Mouse (Mus musculus): ENCODE results near the gene Atxn1. TPM values are rescaled to one million over a fixed set of nuclear protein-coding genes. Genes with fewer than 3 reads are reported as not detected.

Gene Atxn1
- polyA plus RNA-seq, 1 experiment from 2014 or later, result 2.3 TPM

DNA sequence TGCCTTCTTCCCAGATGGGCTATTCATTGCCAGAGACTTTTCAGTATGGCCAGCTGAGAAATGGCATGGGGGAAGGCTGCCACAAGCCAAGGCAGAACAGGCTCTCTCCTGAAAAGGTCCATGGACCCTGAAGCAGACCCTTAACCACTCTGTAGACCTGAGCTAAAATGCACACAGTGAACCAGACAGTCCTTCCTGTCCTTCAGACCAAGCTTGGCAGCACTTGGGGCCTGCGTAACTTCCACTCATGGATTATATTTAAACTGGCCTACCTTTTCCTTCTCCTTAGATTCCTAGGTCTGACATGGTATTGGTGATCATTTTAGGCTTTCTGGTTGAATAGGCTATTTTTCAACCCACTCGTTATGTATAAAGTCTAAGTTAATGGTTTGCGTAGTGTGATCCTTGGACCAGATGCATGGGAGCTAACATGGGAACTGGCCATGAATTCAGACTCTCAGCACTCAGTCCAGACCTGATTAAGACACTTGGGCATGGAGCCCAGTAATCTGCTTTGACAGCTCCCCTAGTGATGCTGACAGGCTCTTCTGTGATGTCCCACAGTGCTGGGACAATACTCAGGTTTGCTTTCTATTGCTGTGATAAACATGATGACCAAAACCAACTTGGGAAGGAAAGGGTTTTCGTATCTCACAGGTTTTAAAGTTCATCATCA, 341.8 kb downstream of the Atxn1 start:
- no peaks in the 10 kb centered on the region for H3K27me3 ChIP-seq (replicated peaks; ENCODE audit: control insufficient read depth, insufficient read depth, low read length)
- H3K9me3 ChIP-seq (ENCODE audit: control insufficient read depth, low read length), result no peaks in the 10 kb centered on the region
- 92% methylated on average over 4 of the region's 4 CpGs for WGBS
- no peaks in the 10 kb centered on the region for H3K36me3 ChIP-seq (ENCODE audit: control insufficient read depth, insufficient read depth, low read length)
- ATAC-seq (replicated peaks; ENCODE audit: low FRiP score) (no peak), DNase-seq (ENCODE audit: low spot score) (no peak)
- H3K4me1 ChIP-seq (replicated peaks; ENCODE audit: control insufficient read depth, insufficient read depth, low read length), result no peaks in the 10 kb centered on the region; the same call in 1 of the 2 replicates
- H3K27ac ChIP-seq (ENCODE audit: low read depth, low read length), result no peak overlapping the region
- H3K4me2 ChIP-seq, result no peak overlapping the region
- H3K4me3 ChIP-seq (ENCODE audit: low read depth, low read length), result no peak overlapping the region
- no peak overlapping the region for H3K9ac ChIP-seq (ENCODE audit: low read depth, low read length)

- H3K9ac ChIP-seq (ENCODE audit: low read depth, low read length), result no peak overlapping the region
- H3K4me3 ChIP-seq (ENCODE audit: low read depth, low read length), result no peak overlapping the region
- no peak overlapping the region for H3K4me2 ChIP-seq
- H3K36me3 ChIP-seq (ENCODE audit: control insufficient read depth, insufficient read depth, low read length), result no peaks in the 10 kb centered on the region
- no peak for DNase-seq (ENCODE audit: low spot score)
- no peaks in the 10 kb centered on the region for H3K9me3 ChIP-seq (ENCODE audit: control insufficient read depth, low read length)
- WGBS, result 83% methylated on average over 12 of the region's 12 CpGs
- H3K27ac ChIP-seq (ENCODE audit: low read depth, low read length), result no peak overlapping the region
- H3K27me3 ChIP-seq (replicated peaks; ENCODE audit: control insufficient read depth, insufficient read depth, low read length), result no peaks in the 10 kb centered on the region
- ATAC-seq (replicated peaks; ENCODE audit: low FRiP score), result no peak
- H3K4me1 ChIP-seq (replicated peaks; ENCODE audit: control insufficient read depth, insufficient read depth, low read length), result no peaks in the 10 kb centered on the region
Observed at GRCm38 (mm10) chr13:45620687-45621086, 344.1 kb downstream of the Atxn1 start.

- no peaks in the 10 kb centered on the region for H3K9me3 ChIP-seq (ENCODE audit: control insufficient read depth, low read length)
- no peak overlapping the region for H3K4me3 ChIP-seq (ENCODE audit: low read depth, low read length)
- WGBS, result 57% methylated on average over 7 of the region's 7 CpGs
- H3K9ac ChIP-seq (ENCODE audit: low read depth, low read length), result no peak overlapping the region
- H3K4me1 ChIP-seq (replicated peaks; ENCODE audit: control insufficient read depth, insufficient read depth, low read length), result no peaks in the 10 kb centered on the region
- H3K27me3 ChIP-seq (replicated peaks; ENCODE audit: control insufficient read depth, insufficient read depth, low read length), result no peaks in the 10 kb centered on the region
- no peak for ATAC-seq (replicated peaks; ENCODE audit: low FRiP score)
- H3K27ac ChIP-seq (ENCODE audit: low read depth, low read length), result no peak overlapping the region
- H3K36me3 ChIP-seq (ENCODE audit: control insufficient read depth, insufficient read depth, low read length), result no peaks in the 10 kb centered on the region
- H3K4me2 ChIP-seq, result no peak overlapping the region
- DNase-seq (ENCODE audit: low spot score), result no peak
Observed at GRCm38 (mm10) chr13:45620281-45620680, 344.5 kb downstream of the Atxn1 start.

DNA sequence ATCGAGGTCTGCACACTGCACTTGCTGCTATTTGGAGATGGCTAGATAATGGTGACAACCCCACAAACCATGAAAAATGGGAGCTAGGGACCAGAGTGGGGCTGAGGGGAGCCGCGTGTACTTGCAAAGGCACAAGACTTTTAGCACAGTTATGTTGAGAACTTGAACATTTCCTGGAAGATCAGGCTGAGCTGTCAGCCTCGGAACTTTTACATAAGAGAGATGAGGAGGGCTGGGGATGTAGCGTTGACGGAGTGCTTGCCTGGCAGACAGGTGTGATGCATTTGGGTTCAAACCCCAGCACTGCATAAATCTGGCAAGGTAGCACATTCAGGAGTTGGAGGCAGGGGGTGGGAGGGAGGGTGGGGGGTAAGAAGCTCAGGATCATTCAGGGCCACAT, 346.8 kb downstream of the Atxn1 start:
- no peak overlapping the region for H3K9ac ChIP-seq (ENCODE audit: low read depth, low read length)
- no peak overlapping the region for H3K4me2 ChIP-seq

DNA sequence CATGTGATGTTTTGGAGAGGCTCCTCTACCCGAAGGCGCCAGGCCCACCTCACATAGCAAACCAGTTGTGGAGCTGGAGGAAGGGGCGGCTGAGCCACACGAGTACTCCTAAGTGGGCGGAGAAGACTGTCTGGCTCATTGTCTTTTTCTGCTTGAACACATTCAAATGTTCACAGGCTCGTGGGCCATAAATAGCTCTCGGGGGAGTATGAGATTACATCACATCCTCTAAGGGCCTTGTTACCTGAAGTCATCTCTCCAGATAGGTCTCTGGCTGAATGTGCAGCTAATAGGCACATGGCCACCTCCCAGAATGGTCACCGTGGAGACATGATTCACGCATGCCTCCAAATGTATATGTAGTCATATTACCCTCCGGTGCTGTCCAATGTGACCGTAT, 350.0 kb downstream of the Atxn1 start:
- WGBS, result 76% methylated on average over 11 of the region's 11 CpGs
- Histone ChIP-seq H3K4me2 (no peak overlapping the region), H3K4me1 (replicated peaks; ENCODE audit: control insufficient read depth, insufficient read depth, low read length) (no peaks in the 10 kb centered on the region), H3K4me3 (ENCODE audit: low read depth, low read length) (no peak overlapping the region), H3K36me3 (ENCODE audit: control insufficient read depth, insufficient read depth, low read length) (no peaks in the 10 kb centered on the region), H3K27ac (ENCODE audit: low read depth, low read length) (no peak overlapping the region), H3K27me3 (replicated peaks; ENCODE audit: control insufficient read depth, insufficient read depth, low read length) (no peaks in the 10 kb centered on the region), H3K9ac (ENCODE audit: low read depth, low read length) (no peak overlapping the region), H3K9me3 (ENCODE audit: control insufficient read depth, low read length) (no peaks in the 10 kb centered on the region)
- no peak for ATAC-seq (replicated peaks; ENCODE audit: low FRiP score)
- no peak for DNase-seq (ENCODE audit: low spot score)

More for the DNA sequence above, 346.8 kb downstream of the Atxn1 start:
- Histone ChIP-seq H3K36me3 (ENCODE audit: control insufficient read depth, insufficient read depth, low read length) (no peaks in the 10 kb centered on the region), H3K9me3 (ENCODE audit: control insufficient read depth, low read length) (no peaks in the 10 kb centered on the region), H3K27me3 (replicated peaks; ENCODE audit: control insufficient read depth, insufficient read depth, low read length) (no peaks in the 10 kb centered on the region), H3K27ac (ENCODE audit: low read depth, low read length) (no peak overlapping the region), H3K4me3 (ENCODE audit: low read depth, low read length) (no peak overlapping the region), H3K4me1 (replicated peaks; ENCODE audit: control insufficient read depth, insufficient read depth, low read length) (no peaks in the 10 kb centered on the region)
- no peak for ATAC-seq (replicated peaks; ENCODE audit: low FRiP score)
- DNase-seq (ENCODE audit: low spot score), result no peak
- WGBS, result 72% methylated on average over 6 of the region's 6 CpGs

DNA sequence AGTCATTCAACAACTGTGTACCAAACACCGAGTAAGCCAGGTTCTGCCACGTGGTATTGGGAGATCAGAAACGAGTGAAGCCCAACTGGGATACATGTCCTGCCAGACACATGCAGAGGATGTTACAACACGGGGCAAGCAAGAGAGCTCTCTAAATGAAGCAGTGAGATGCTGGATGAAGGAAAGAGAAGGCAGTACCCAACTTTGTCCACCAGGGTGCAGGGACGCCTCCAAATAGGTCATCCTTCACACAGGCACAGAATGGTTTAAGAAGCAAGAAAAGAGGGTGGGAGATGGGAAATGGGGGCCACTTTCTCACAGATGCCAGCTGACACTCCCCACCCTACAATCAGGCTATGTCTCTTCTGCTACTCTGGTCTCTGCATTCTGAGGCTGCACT, 351.5 kb downstream of the Atxn1 start:
- no peak overlapping the region for H3K4me2 ChIP-seq
- 37% methylated on average over 5 of the region's 5 CpGs for WGBS
- H3K36me3 ChIP-seq (ENCODE audit: control insufficient read depth, insufficient read depth, low read length), result no peaks in the 10 kb centered on the region
- no peak overlapping the region for H3K4me3 ChIP-seq (ENCODE audit: low read depth, low read length)
- H3K27ac ChIP-seq (ENCODE audit: low read depth, low read length), result no peak overlapping the region
- no peaks in the 10 kb centered on the region for H3K4me1 ChIP-seq (replicated peaks; ENCODE audit: control insufficient read depth, insufficient read depth, low read length)
- no peaks in the 10 kb centered on the region for H3K27me3 ChIP-seq (replicated peaks; ENCODE audit: control insufficient read depth, insufficient read depth, low read length)
- H3K9me3 ChIP-seq (ENCODE audit: control insufficient read depth, low read length), result peaks cover 1% of the 10 kb centered on the region; the same call in 1 of the 2 replicates
- ATAC-seq (replicated peaks; ENCODE audit: low FRiP score) (no peak), DNase-seq (ENCODE audit: low spot score) (no peak)
- H3K9ac ChIP-seq (ENCODE audit: low read depth, low read length), result no peak overlapping the region

- 66% methylated on average over 3 of the region's 3 CpGs for WGBS
- no peaks in the 10 kb centered on the region for H3K36me3 ChIP-seq (ENCODE audit: control insufficient read depth, insufficient read depth, low read length)
- no peak overlapping the region for H3K9ac ChIP-seq (ENCODE audit: low read depth, low read length)
- H3K4me3 ChIP-seq (ENCODE audit: low read depth, low read length), result no peak overlapping the region
- no peak overlapping the region for H3K27ac ChIP-seq (ENCODE audit: low read depth, low read length)
- DNase-seq (ENCODE audit: low spot score) (no peak), ATAC-seq (replicated peaks; ENCODE audit: low FRiP score) (no peak)
- H3K27me3 ChIP-seq (replicated peaks; ENCODE audit: control insufficient read depth, insufficient read depth, low read length), result no peaks in the 10 kb centered on the region
- H3K4me2 ChIP-seq, result no peak overlapping the region
- no peaks in the 10 kb centered on the region for H3K4me1 ChIP-seq (replicated peaks; ENCODE audit: control insufficient read depth, insufficient read depth, low read length)
- peaks cover 3% of the 10 kb centered on the region; the same call in 1 of the 2 replicates for H3K9me3 ChIP-seq (ENCODE audit: control insufficient read depth, low read length)
Observed at GRCm38 (mm10) chr13:45611554-45611953, 353.3 kb downstream of the Atxn1 start.

- no peak for ATAC-seq (replicated peaks; ENCODE audit: low FRiP score)
- H3K27me3 ChIP-seq (replicated peaks; ENCODE audit: control insufficient read depth, insufficient read depth, low read length), result no peaks in the 10 kb centered on the region
Observed at GRCm38 (mm10) chr13:45609461-45609860, 355.3 kb downstream of the Atxn1 start.

GRCm38 (mm10) chr13:45608593-45608992, 356.2 kb downstream of the Atxn1 start:
- Histone ChIP-seq H3K4me3 (ENCODE audit: low read depth, low read length) (no peak overlapping the region), H3K36me3 (ENCODE audit: control insufficient read depth, insufficient read depth, low read length) (no peaks in the 10 kb centered on the region), H3K27ac (ENCODE audit: low read depth, low read length) (no peak overlapping the region), H3K4me2 (no peak overlapping the region), H3K9me3 (ENCODE audit: control insufficient read depth, low read length) (peaks cover 3% of the 10 kb centered on the region; the same call in 1 of the 2 replicates), H3K27me3 (replicated peaks; ENCODE audit: control insufficient read depth, insufficient read depth, low read length) (no peaks in the 10 kb centered on the region), H3K4me1 (replicated peaks; ENCODE audit: control insufficient read depth, insufficient read depth, low read length) (no peaks in the 10 kb centered on the region), H3K9ac (ENCODE audit: low read depth, low read length) (no peak overlapping the region)
- no peak for DNase-seq (ENCODE audit: low spot score)
- no peak for ATAC-seq (replicated peaks; ENCODE audit: low FRiP score)
- 92% methylated on average over 5 of the region's 5 CpGs for WGBS

More at GRCm38 (mm10) chr13:45609461-45609860, 355.3 kb downstream of the Atxn1 start:
- Histone ChIP-seq H3K4me3 (ENCODE audit: low read depth, low read length) (no peak overlapping the region), H3K9ac (ENCODE audit: low read depth, low read length) (no peak overlapping the region), H3K36me3 (ENCODE audit: control insufficient read depth, insufficient read depth, low read length) (no peaks in the 10 kb centered on the region), H3K27ac (ENCODE audit: low read depth, low read length) (no peak overlapping the region), H3K4me2 (no peak overlapping the region), H3K9me3 (ENCODE audit: control insufficient read depth, low read length) (peaks cover 3% of the 10 kb centered on the region; the same call in 1 of the 2 replicates), H3K4me1 (replicated peaks; ENCODE audit: control insufficient read depth, insufficient read depth, low read length) (no peaks in the 10 kb centered on the region)
- 84% methylated on average over 4 of the region's 4 CpGs for WGBS
- DNase-seq (ENCODE audit: low spot score), result no peak
